Mouse (Mus musculus) intestine, postnatal 0 days (tissue): Measurements from ENCODE around the gene Evl. TPM values are rescaled to one million over a fixed set of nuclear protein-coding genes. Genes with fewer than 3 reads are reported as not detected.
A peak's percentile ranks its signal among the peaks of the same experiment; 100 is the strongest.

ENCODE experiments used
- ATAC-seq: fragments of 200-750 bp; cut with Nextera tagmentation; 2 replicates; pipeline ENCODE4 v1.8.0; 2017; ENCODE audit warnings: mild to moderate bottlenecking, moderate TSS enrichment, moderate library complexity
- H3K27ac ChIP-seq: fragments of 300-500 bp; sonication (generic); 2 replicates; pipeline ENCODE4 v1.5.1; 2014; ENCODE audit warnings: mild to moderate bottlenecking, low read depth, low read length, moderate library complexity
- H3K27me3 ChIP-seq: fragments of 300-500 bp; sonication (generic); replicated peaks from 2 replicates; pipeline ENCODE4 v1.6.1; 2014; ENCODE audit warnings: low read length, mixed read lengths; ENCODE audit not compliant: control insufficient read depth, insufficient read depth
- H3K36me3 ChIP-seq: fragments of 300-500 bp; sonication (generic); 2 replicates; pipeline ENCODE4 v1.6.1; 2014; ENCODE audit warnings: mild to moderate bottlenecking, moderate library complexity; ENCODE audit not compliant: control insufficient read depth, insufficient read depth
- H3K4me1 ChIP-seq: fragments of 300-500 bp; sonication (generic); replicated peaks from 2 replicates; pipeline ENCODE4 v1.6.1; 2014; ENCODE audit warnings: antibody characterized with exemption, low read length, mixed read lengths; ENCODE audit not compliant: control insufficient read depth, insufficient read depth
- H3K4me2 ChIP-seq: fragments of 300-500 bp; sonication (generic); replicated peaks from 2 replicates; pipeline ENCODE4 v1.6.1; 2014; ENCODE audit warnings: low read depth, mild to moderate bottlenecking, moderate library complexity
- H3K4me3 ChIP-seq: fragments of 300-500 bp; sonication (generic); 2 replicates; pipeline ENCODE4 v1.5.1; 2014; ENCODE audit warnings: low read depth, low read length
- H3K9ac ChIP-seq: fragments of 300-500 bp; sonication (generic); 2 replicates; pipeline ENCODE4 v1.6.1; 2014; ENCODE audit warnings: mild to moderate bottlenecking, low read depth, low read length
- H3K9me3 ChIP-seq: fragments of 300-500 bp; sonication (generic); 2 replicates; pipeline ENCODE4 v1.6.1; 2016; ENCODE audit warnings: mixed run types; ENCODE audit not compliant: control insufficient read depth
- CTCF ChIP-seq: sonication (generic); IDR thresholded peaks from 2 replicates; pipeline ENCODE4 v1.5.1; 2016; ENCODE audit warnings: low read depth, mild to moderate bottlenecking, control low read depth, antibody characterized with exemption, moderate library complexity
- WGBS: fragments of 180-500 bp; shearing (Covaris S2); extraction: QIAGEN DNeasy Blood & Tissue Kit; methylation state at CpG from one replicate; pipeline ENCODE4 v1.1.7; 2014; 5-methylcytosine and 5-hydroxymethylcytosine counted together
- polyA plus RNA-seq: library from polyadenylated mRNA; unstranded; fragments of >200 nt; fragmentation: Nextera tagmentation; extraction: Ambion mirVana; gene quantifications from 2 replicates; pipeline ENCODE4 v1.2.1, GENCODE M21; 2015

Gene Evl
- polyA plus RNA-seq, 1 experiment from 2014 or later: 20.5 TPM

- Histone ChIP-seq H3K9ac (no peak overlapping the region), H3K27ac (no peak overlapping the region), H3K4me2 (no peak overlapping the region), H3K9me3 (no peaks in the 10 kb centered on the region), H3K4me1 (no peaks in the 10 kb centered on the region), H3K4me3 (no peak overlapping the region), H3K27me3 (no peaks in the 10 kb centered on the region), H3K36me3 (no peaks in the 10 kb centered on the region)
- no peak for ATAC-seq
- no peak for TF ChIP-seq CTCF
These were observed 78.0 kb downstream of the Evl start for GRCm38 (mm10) chr12:108632501-108632900.

DNA sequence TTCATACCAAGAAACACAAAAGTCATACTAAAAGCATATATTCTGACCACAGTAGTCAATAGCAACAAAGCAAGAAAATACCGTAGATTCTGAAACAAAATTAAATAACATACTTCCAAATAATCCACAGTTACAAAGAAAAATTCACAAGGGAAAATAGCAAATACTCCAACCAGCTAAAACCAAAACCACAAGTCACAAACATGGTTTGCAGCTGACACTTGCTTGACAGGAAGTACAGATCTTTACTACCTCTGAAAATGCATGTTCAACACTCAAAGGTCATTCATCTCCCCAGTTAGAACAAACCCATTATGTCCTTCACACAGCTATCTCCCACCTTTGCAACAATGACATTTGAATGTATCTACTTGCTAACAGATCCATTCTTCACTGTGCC is 79.5 kb downstream of the Evl start:
- H3K4me2 ChIP-seq: no peak overlapping the region
- H3K27ac ChIP-seq: no peak overlapping the region
- no peaks in the 10 kb centered on the region for H3K36me3 ChIP-seq
- H3K4me1 ChIP-seq: no peaks in the 10 kb centered on the region
- no peak overlapping the region for H3K9ac ChIP-seq
- no peak overlapping the region for H3K4me3 ChIP-seq
- no peaks in the 10 kb centered on the region for H3K27me3 ChIP-seq
- H3K9me3 ChIP-seq: no peaks in the 10 kb centered on the region
- WGBS: 98% methylated on average over 1 of the region's 1 CpGs
- no peak for TF ChIP-seq CTCF
- no peak for ATAC-seq

DNA sequence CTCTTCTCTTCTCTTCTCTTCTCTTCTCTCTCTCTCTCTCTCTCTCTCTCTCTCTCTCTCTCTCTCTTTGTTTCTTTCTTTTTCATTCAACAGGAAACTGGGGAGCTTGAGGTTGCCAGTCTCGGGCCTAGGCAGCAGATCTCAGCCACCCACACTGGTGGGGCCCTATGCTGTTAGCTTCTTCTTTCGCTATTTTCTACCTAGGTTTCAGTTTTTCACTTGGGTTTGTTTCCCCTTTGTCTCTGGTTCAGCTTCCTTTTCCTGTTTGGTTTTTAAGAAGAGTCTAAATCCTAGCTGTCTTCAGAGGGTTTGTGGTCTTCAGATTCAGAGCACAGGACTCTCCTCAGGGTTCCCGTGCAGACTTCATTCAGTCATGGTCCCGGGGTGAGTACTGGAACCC is 81.0 kb downstream of the Evl start:
- no peak overlapping the region; the same call in 1 of the 2 replicates for H3K27ac ChIP-seq

DNA sequence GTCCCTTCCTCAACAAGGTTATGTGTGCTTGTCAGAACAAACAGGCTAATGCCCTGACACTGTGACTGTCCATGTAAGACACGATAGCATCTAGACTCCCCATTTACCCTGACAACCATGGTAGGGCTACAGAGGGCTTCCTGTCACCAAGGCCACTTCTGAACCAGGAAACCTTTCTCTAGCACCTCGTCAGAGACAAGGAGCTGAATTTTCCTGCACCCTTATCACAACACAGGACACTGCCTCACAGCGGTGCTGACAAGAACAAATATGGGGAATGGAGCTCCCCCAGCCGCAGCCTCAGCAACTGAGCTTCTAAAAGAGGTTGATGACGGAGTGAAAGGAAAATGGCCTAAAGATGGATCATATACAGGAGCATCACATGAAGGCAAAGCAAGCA is 82.9 kb downstream of the Evl start:
- Histone ChIP-seq H3K4me1 (no peaks in the 10 kb centered on the region), H3K27ac (no peak overlapping the region), H3K27me3 (no peaks in the 10 kb centered on the region), H3K9me3 (no peaks in the 10 kb centered on the region), H3K4me2 (no peak overlapping the region), H3K9ac (no peak overlapping the region), H3K36me3 (no peaks in the 10 kb centered on the region), H3K4me3 (no peak overlapping the region)
- no peak for TF ChIP-seq CTCF
- ATAC-seq: no peak
- 74% methylated on average over 5 of the region's 5 CpGs for WGBS

More for the DNA sequence above, 81.0 kb downstream of the Evl start:
- Histone ChIP-seq H3K9me3 (no peaks in the 10 kb centered on the region), H3K27me3 (no peaks in the 10 kb centered on the region), H3K36me3 (no peaks in the 10 kb centered on the region), H3K4me3 (no peak overlapping the region), H3K4me2 (0 out of 2 replicates have a peak overlapping the region, but pooled peaks have one; percentile 3), H3K9ac (no peak overlapping the region), H3K4me1 (no peaks in the 10 kb centered on the region)
- 84% methylated on average over 4 of the region's 4 CpGs for whole genome bisulfite sequencing
- no peak for TF ChIP-seq CTCF
- no peak for ATAC-seq

DNA sequence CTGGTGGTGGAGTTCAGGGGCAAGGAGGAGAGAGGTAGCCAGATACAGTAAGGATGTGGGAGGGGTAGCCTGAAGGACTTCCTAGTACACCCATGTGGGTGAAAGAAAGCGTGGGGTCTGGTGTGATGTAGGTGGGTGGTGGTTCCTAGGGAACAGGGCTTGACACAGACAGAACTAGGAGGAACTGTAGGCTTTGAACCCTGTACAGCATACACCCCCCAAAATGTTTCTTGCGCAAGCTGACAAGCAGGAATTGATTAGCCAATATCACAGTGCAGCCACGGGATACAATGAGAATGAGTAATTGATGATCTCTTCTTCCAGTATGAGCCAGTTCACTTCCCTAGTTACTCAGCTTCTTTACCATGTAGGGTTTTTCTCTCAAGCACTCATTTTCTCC is 84.6 kb downstream of the Evl start:
- no peaks in the 10 kb centered on the region for H3K4me1 ChIP-seq
- WGBS: 78% methylated on average over 3 of the region's 3 CpGs
- no peaks in the 10 kb centered on the region for H3K9me3 ChIP-seq
- no peak for ATAC-seq
- no peak overlapping the region for H3K4me2 ChIP-seq
- H3K4me3 ChIP-seq: no peak overlapping the region
- H3K27ac ChIP-seq: no peak overlapping the region
- H3K9ac ChIP-seq: no peak overlapping the region
- no peaks in the 10 kb centered on the region for H3K36me3 ChIP-seq
- no peaks in the 10 kb centered on the region for H3K27me3 ChIP-seq
- no peak for TF ChIP-seq CTCF

DNA sequence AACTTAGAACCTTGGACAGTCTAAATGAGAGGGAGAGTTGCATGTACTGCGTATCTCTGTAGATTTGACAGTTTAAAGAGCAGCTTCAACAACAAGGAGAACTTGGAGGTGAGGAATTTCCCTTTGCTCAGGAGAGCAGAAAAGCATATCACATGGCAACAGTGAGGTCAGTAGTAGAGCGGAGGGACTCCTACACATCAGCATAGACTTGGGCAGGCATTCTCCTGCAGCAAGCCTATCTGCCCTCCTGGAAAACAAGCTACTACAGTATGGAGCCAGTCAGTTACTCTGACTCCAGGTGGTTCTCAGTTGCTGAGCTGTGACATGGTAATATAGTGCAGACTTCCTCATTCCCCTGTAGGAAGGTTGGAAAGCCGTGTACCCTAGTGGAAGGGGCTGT is 87.5 kb downstream of the Evl start:
- Histone ChIP-seq H3K27me3 (no peaks in the 10 kb centered on the region), H3K9me3 (no peaks in the 10 kb centered on the region), H3K27ac (no peak overlapping the region), H3K4me1 (no peaks in the 10 kb centered on the region), H3K4me2 (no peak overlapping the region), H3K36me3 (no peaks in the 10 kb centered on the region), H3K9ac (no peak overlapping the region), H3K4me3 (no peak overlapping the region)
- 66% methylated on average over 3 of the region's 3 CpGs for WGBS
- TF ChIP-seq CTCF: no peak
- no peak for ATAC-seq

GRCm38 (mm10) chr12:108646234-108646633 is 91.7 kb downstream of the Evl start:
- no peaks in the 10 kb centered on the region for H3K9me3 ChIP-seq
- H3K36me3 ChIP-seq: peaks cover 3% of the 10 kb centered on the region; the same call in 1 of the 2 replicates
- no peak overlapping the region for H3K4me3 ChIP-seq
- H3K27ac ChIP-seq: no peak overlapping the region
- no peak overlapping the region for H3K9ac ChIP-seq
- no peak for TF ChIP-seq CTCF
- H3K27me3 ChIP-seq: no peaks in the 10 kb centered on the region
- H3K4me1 ChIP-seq: no peaks in the 10 kb centered on the region
- no peak for ATAC-seq
- no peak overlapping the region for H3K4me2 ChIP-seq
- 97% methylated on average over 1 of the region's 1 CpGs for WGBS
